Mouse (Mus musculus) kidney, postnatal 4 days (tissue): ENCODE results near the gene Ost4.

Source experiments
- DNase-seq, 2 experiments: peaks; one replicate each; pipeline ENCODE4 v3.0.0; 2021; ENCODE audit warnings: mixed read lengths in 2 of 2

The Ost4 gene

GRCm38 (mm10) chr5:30907413-30908059 lies at the start of gene Ost4:
Gene Ost4 (minus strand): TSS chr5:30907788.
- peak; percentile 99 for DNase-seq

- no peak for DNase-seq
Measured at GRCm38 (mm10) chr5:30955751-30956150, 48.2 kb upstream of the Ost4 start.

DNA sequence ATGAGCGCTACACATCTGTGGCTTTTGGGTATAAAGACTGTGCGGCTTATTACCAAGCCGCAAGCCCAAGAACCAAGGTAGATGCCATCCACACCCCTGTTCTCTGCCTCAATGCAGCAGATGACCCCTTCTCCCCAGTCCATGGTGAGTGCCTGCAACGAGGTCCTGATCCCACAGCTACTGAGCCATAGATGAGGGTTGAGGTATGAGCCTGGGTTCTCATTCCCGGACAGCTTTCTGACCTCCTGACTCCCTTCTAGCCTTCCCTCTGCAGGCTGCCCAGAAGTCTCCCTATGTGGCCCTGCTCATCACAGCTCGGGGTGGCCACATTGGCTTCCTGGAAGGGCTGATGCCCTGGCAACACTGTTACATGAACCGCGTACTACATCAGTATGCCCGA lies 47.0 kb upstream of the Ost4 start:
- DNase-seq = no peak

DNA sequence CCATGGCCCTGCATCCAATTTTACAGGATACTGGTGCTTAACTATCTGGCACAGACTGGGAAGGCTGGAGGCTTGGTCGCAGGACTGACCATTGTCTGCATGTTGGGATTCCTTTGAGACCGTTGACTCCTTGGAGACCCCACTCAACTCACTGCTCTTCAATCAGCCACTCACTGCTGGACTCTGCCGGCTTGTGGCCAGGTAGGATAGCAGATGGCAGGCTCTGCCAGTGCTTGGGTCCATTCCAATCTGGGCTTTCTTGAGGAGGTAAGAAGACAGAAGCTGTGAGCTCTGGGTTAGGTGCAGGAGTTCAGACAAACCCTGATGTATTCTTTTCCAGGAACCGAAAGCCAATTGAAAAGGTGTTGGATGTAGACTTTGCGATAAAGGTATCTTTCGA lies 46.5 kb upstream of the Ost4 start:
- no peak for DNase-seq

DNA sequence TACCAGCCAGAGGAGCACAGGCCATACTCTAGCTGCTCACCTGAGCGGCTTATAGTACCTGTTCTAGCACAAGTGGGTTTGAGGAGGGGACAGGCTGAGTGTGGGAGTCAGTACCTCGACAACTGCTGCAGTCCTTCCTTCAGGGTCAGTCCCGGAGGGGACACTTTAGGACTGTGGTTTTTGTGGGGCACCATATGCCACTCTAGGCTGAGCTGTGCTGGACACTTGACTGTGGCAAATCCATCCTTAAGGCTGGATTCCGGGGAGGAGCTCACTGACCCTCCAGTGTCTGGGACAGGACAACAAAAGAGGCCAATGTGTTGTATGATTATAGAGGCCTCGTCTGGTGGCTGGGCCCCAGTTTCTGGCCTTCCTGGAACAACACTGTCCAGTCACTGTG lies 45.0 kb upstream of the Ost4 start:
- DNase-seq = no peak

GRCm38 (mm10) chr5:30951706-30952105 lies 44.1 kb upstream of the Ost4 start:
- no peak for DNase-seq

DNA sequence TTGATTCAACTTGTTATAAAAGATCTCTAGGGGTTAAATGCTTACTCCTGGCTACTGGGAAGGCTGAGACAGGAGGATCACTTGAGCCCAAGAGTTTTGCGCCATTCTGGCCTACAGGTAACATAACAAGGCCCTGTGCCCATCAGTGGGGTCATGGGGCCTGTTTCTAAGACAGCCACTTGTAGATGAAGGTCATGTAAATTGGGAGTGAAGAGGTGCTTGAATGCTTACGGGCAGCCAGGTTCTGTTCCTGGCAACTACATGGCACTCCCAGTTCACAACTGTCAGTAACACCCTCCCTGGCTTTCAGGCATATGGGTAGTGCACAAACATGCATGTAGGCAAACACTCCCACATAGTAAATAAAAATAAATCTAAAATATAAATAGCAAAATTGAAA lies 43.3 kb upstream of the Ost4 start:
- DNase-seq = no peak

GRCm38 (mm10) chr5:30950451-30950850 lies 42.9 kb upstream of the Ost4 start:
- DNase-seq = no peak

DNA sequence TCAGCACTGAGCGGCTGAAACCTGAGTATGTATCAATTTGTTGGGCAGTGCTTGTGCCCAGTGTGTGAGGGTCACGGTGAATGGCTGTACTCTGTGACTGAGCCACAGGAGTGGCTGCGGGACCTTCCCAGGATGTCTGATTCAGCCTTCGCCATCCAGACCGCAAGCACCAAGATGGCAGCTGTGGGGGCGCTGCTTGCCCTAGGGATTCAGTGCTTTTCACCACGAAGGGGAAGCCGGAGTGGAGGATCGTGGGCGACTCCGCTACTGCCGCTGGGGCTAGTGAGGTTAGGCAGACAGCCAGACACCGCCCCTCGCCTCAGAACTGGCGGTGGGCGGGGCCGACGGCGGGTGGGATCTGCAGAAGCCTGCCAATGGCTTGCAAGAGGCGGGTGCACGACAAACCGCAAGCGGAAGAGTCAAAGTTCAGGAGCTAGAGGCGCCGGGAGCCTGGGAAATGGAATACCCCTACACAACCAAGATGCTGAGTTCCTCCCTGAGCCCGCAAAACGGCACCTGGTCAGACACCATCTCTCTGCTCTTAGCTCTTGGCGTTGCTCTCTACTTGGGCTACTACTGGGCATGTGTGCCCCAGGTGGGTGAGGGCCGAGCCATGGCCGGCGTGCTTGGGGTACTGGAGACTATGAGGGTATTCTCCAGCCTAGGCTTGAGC lies 42.2 kb upstream of the Ost4 start:
- peak; percentile 97 to 98 for DNase-seq

DNA sequence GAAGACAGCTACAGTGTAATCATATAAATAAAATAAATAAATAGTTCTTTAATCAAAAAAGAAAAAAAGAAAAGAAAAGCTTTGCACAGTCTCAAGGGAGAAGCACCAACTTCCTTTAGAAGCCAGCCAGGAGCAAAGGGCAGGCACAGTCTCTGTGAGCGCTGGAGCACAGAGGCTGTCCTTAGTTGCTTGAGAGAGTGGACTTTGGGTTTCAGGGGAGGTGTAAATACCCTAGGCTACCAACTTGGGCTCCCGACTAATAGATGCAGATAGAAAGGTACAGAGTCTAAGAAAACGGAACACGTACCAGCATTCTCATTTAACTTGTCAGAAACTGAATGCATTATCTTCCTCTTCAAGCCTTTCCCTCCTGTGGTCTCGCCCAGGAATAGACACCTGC lies 41.0 kb upstream of the Ost4 start:
- DNase-seq = no peak

DNA sequence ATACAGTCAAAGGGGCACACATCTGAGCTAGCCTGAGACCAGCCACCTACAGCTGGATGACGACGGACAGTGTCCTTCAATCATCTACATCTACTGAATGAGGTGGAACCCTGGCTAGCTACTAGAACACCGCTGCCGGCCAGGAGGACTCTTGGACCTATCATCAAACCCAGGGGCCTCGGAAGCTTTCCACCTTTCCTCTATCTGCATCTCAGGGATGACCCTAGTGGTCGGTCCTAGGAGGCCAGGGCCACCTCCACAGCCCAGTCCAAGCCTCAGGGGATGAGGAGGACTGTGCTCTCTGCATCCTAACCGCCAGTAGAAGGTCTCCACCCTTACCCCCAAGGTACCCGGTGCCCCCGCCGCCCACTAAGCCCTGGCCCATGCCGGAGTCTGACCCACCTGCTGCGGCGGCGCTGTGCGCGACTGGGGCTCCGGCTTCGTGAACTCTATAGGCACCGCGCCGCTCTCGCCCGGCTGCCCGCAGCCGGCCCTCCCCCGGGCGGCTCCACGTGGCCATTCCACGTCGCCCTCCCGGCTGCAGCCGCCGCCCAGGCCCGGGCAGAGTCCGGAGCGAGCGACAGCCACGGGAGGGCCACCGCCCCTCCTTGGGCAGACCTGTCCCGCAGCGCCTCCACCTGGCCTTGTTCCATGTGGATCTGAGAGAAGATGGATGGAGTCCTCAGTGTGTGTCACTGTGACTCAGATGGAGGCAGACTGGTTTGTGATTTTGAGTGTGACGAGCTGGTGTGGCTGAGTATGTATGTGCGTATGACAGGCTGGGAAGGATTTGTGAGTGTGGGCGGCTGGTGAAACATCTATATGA lies 37.6 kb upstream of the Ost4 start, which contains the start of gene Cgref1:
Gene Cgref1, minus strand, starts transcription at position 636 of the 826 bp plus-strand sequence.
- peak; percentile 80 to 88 for DNase-seq

- no peak for DNase-seq
Measured at GRCm38 (mm10) chr5:30944344-30944743, 36.8 kb upstream of the Ost4 start.

- DNase-seq = peak; percentile 40 to 56
Measured at GRCm38 (mm10) chr5:30943004-30943403, 35.4 kb upstream of the Ost4 start.

DNA sequence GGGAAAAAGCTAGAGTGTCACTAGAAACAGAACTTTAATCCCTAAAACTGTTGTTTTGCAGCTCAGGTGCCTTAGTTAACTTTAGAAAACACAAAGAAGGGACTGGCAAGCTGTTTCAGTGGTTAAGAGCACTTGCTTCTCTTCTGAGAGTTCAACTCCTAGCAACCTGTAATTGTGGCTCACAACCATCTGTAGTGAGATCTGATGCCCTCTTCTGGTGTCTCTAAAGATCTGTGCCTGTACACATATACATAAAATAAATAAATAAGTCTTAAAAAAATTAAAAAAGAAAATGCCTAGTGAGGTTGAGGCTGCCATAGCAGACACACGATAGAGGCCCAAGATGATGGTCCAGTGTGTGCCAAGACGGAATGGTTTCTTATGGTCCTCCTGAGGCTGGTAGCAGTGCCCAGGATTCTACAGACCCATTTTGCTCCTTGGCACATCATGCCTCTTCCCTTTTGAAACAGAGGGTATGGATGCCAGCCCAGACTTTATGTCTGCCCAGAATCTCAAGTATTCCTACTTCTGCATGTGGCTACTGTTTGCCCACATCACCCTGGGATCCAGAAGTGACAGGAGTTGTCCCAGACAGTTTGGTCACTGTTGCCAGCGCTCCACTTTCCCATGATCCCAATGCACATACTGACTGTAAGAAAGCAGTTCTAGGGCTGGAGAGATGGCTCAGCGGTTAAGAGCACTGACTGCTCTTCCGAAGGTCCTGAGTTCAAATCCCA lies 27.3 kb upstream of the Ost4 start:
- no peak for DNase-seq

GRCm38 (mm10) chr5:30933705-30934104 lies 26.1 kb upstream of the Ost4 start:
- DNase-seq = no peak

- DNase-seq = no peak
Measured at GRCm38 (mm10) chr5:30931378-30931777, 23.8 kb upstream of the Ost4 start.

DNA sequence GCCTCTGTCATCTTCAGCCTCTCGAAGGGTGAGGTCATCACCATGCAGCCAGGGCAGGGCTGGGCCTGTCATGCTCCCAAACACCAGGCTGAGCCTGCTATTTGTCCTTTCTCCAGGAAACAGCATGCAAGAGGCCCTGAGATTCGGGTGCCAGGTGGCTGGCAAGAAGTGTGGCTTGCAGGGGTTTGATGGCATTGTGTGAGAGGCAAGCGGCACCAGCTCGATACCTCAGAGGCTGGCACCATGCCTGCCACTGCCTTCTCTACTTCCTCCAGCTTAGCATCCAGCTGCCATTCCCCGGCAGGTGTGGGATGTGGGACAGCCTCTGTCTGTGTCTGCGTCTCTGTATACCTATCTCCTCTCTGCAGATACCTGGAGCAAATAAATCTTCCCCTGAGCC lies 23.3 kb upstream of the Ost4 start:
- DNase-seq = no peak

DNA sequence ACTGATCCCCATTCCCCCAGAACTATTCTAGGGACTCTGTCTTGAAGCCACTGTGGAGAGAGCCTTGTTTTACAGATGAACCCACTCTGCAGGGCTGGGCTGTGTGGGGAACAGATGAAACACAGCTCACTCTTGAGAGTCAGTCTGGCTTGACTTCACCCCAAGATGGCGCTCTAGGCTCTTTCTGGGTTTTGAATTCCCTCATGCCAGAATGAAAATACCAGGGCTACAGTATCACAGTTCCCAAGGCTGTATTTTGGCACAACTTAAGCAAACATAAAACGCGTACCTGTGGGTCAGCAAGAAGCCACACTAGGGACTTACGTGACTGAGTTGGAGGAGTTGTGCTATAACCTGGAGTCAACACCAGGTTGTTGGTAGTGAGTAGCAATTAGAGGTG lies 22.5 kb upstream of the Ost4 start:
- peak; percentile 85 to 87 for DNase-seq

GRCm38 (mm10) chr5:30927945-30928529 lies 20.4 kb upstream of the Ost4 start:
- DNase-seq = peak in 1 of 2 experiments; percentile 40

DNA sequence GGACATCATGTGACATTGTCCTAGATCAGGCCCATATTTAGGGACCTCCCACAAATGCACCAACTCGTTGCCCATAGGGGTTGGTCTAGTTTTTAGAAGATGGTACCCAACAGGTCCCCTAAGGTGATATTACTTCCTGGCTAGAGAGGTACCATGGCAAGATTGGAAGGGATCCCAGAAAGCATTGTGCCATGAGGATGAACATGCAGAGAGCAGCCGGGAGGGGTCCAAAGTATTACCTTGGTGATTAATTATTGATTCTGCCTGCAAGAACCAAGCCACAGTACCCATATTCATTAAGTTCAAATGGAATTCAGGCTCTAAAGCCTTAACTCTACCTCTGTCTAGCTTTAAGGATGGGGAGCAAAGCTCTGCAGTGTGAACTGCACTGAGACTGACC lies 18.5 kb upstream of the Ost4 start:
- no peak for DNase-seq

DNA sequence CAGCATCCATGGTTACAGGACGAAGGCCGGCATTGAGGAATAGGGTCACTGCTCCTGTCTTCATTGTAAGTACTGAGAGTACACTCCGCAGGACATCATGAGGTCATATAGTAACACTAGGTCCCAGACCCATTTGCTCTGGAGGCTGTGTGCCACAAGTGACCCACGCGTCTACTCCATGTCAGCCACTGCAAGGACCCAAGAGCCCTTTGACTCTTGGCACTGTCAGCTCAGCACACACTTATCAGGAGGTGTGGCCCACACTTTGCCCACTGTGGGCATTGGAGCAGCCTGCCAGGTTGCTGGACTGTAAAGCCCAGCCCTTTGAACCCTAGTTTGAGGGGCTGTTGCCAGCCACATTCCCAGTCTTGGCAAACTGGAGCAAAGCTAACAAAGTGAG lies 17.6 kb upstream of the Ost4 start:
- DNase-seq = peak in 1 of 2 experiments; percentile 60

DNA sequence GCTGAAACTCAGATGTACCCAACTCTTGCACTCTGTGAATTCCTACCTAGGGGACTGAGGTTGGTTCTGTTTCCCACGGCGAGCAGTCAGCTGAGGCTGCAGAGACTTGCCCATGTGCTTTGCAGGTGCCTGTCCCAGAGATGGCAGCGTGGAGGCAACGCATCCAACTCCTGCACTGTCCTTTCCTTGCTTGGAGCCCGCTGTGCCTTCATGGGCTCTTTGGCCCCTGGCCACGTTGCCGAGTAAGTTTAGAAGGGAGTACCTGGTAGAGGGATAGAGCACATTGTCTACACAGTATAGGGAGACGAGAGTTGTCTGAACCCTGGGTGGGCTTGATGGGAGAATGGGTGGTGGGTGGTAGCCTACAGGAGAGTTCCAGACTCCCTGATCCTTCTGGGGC lies 17.0 kb upstream of the Ost4 start:
- DNase-seq = no peak

DNA sequence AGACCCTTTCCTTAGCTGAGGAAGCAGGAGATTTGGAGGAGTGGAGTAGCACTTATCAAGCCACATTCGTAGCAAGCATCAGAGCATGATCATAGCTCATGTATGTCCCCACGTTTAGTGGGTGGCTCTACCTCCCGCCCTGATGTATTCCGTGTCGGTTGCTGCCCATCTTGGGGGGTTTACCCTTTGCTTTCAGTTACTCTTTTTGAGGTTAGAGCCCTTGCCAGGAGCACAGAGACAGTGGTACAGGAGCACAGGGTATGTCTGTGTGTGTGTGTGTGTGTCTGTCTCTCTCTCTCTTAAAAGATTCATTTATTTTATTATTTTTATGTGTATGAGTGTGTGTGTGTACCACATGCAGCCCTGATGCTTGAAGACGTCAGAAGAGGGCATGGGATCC lies 15.5 kb upstream of the Ost4 start:
- no peak for DNase-seq
